Mouse (Mus musculus) erythroblast, embryonic 14.5 days (primary cell): ENCODE measurements around the gene Olfr1507.

Experiments used
- GATA1 ChIP-seq: IDR thresholded peaks from 2 replicates; pipeline ENCODE4 v1.6.1; 2012; ENCODE audit warnings: low read length, inconsistent platforms, mixed read lengths
- TAL1 ChIP-seq: IDR thresholded peaks from 3 replicates; pipeline ENCODE4 v1.6.1; 2012; ENCODE audit warnings: low read length, inconsistent platforms, mixed read lengths

- TF ChIP-seq GATA1 (no peak), TAL1 (no peak)
Observed at GRCm38 (mm10) chr14:52465738-52466137, 29.8 kb downstream of the Olfr1507 start.
